Mouse (Mus musculus) limb, embryonic 11.5 days (tissue): ENCODE results near the gene Scgb2b11. TPM values are rescaled to one million over a fixed set of nuclear protein-coding genes. Genes with fewer than 3 reads are reported as not detected.
"Not testable (repeated sequence)": the region's sequence is repeated elsewhere in the genome, so short reads cannot be mapped to it uniquely, and the experiment has no call there.

Experiments
- ATAC-seq: fragments of 200-750 bp; cut with Nextera tagmentation; 2 replicates; pipeline ENCODE4 v1.8.0; 2017; ENCODE audit warnings: low read depth; ENCODE audit not compliant: insufficient number of reproducible peaks, low FRiP score, low TSS enrichment
- DNase-seq: peaks from one replicate; pipeline ENCODE4 v3.0.0-alpha.2; 2015; ENCODE audit warnings: low spot score
- H3K27ac ChIP-seq: fragments of 300-500 bp; sonication (generic); replicated peaks from 2 replicates; pipeline ENCODE4 v1.5.1; 2014; ENCODE audit warnings: low read depth, mild to moderate bottlenecking, low read length
- H3K27me3 ChIP-seq: fragments of 300-500 bp; sonication (generic); 2 replicates; pipeline ENCODE4 v1.6.1; 2014; ENCODE audit warnings: mild to moderate bottlenecking, low read length, mixed read lengths; ENCODE audit not compliant: control insufficient read depth, insufficient read depth
- H3K36me3 ChIP-seq: fragments of 300-500 bp; sonication (generic); 2 replicates; pipeline ENCODE4 v1.6.1; 2014; ENCODE audit warnings: mild to moderate bottlenecking, low read length, moderate library complexity, mixed read lengths; ENCODE audit not compliant: control insufficient read depth, insufficient read depth
- H3K4me1 ChIP-seq: fragments of 300-500 bp; sonication (generic); 2 replicates; pipeline ENCODE4 v1.6.1; 2014; ENCODE audit warnings: low read length, mixed read lengths; ENCODE audit not compliant: control insufficient read depth, insufficient read depth
- H3K4me2 ChIP-seq: fragments of 300-500 bp; sonication (generic); 2 replicates; pipeline ENCODE4 v1.6.1; 2014; ENCODE audit warnings: low read depth, mild to moderate bottlenecking, moderate library complexity; ENCODE audit not compliant: severe bottlenecking
- H3K4me3 ChIP-seq: fragments of 300-500 bp; sonication (generic); 2 replicates; pipeline ENCODE4 v1.5.1; 2014; ENCODE audit warnings: low read depth, low read length
- H3K9ac ChIP-seq: fragments of 300-500 bp; sonication (generic); 2 replicates; pipeline ENCODE4 v1.6.1; 2014; ENCODE audit warnings: mild to moderate bottlenecking, low read length
- H3K9me3 ChIP-seq: fragments of 300-500 bp; sonication (generic); 2 replicates; pipeline ENCODE4 v1.6.1; 2016; ENCODE audit warnings: low read length; ENCODE audit not compliant: control insufficient read depth
- WGBS: fragments of 180-500 bp; shearing (Covaris S2); extraction: QIAGEN DNeasy Blood & Tissue Kit; methylation state at CpG from one replicate; pipeline ENCODE4 v1.1.7; 2014; 5-methylcytosine and 5-hydroxymethylcytosine counted together
- polyA plus RNA-seq: library from polyadenylated mRNA; unstranded; fragments of >200 nt; fragmentation: Nextera tagmentation; extraction: Ambion mirVana; gene quantifications from 2 replicates; pipeline ENCODE4 v1.2.1, GENCODE M21; 2014

Scgb2b11 gene
- polyA plus RNA-seq: not detected in 2 replicates

- not testable (repeated sequence) for H3K4me1 ChIP-seq, H3K27ac ChIP-seq, H3K9me3 ChIP-seq, DNase-seq, H3K36me3 ChIP-seq, H3K4me3 ChIP-seq, H3K27me3 ChIP-seq, H3K9ac ChIP-seq, ATAC-seq, H3K4me2 ChIP-seq
- 95% methylated on average over 1 of the region's 2 CpGs for WGBS
These were observed at the start of gene Scgb2b11 for GRCm38 (mm10) chr7:32211045-32211444. Scgb2b11 (minus strand) TSS chr7:32211145.

DNA sequence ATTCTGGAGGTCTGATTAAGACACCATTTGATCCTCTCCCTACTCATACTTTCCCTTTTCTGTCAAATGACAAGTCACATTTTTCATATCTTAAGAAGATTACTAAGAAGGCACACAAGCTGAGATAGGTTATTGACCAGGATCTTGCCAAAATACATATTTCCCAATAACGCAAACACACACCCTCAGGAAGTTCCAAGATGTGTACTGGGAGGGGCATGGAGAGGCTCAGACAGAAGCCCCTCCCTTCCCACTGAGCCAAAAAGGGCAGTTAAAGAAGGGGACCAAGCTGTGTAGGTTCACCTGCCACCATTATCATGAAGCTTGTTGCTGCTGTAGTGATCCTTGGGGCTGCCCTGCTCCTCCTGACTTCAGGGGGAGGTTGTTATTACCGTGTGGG, 11.6 kb upstream of the Scgb2b11 start, which contains the start of gene Scgb1b11:
Gene Scgb1b11, plus strand, starts transcription at position 301 of the 400 bp plus-strand sequence.
- not testable (repeated sequence) for H3K36me3 ChIP-seq, H3K27me3 ChIP-seq, H3K4me1 ChIP-seq, ATAC-seq, H3K4me2 ChIP-seq, H3K27ac ChIP-seq, DNase-seq, H3K9me3 ChIP-seq, H3K4me3 ChIP-seq, H3K9ac ChIP-seq
- WGBS: no CpG with 5 or more reads among the region's 2 CpGs

Other genes with a start within 250 kb of the Scgb2b11 start
- gene Scgb1b10, start 110.3 kb downstream of the Scgb2b11 start, polyA plus RNA-seq: not detected in 2 replicates
- not detected in 2 replicates for gene Scgb1b11, start 11.7 kb upstream of the Scgb2b11 start, polyA plus RNA-seq
- not detected in 2 replicates for gene Scgb2b12, start 116.1 kb upstream of the Scgb2b11 start, polyA plus RNA-seq
- not detected in 2 replicates for gene Scgb1b12, start 123.0 kb upstream of the Scgb2b11 start, polyA plus RNA-seq
- gene Scgb1b29, start 230.4 kb upstream of the Scgb2b11 start, polyA plus RNA-seq: not detected in 2 replicates